Mouse (Mus musculus) embryonic facial prominence, embryonic 14.5 days (tissue): ENCODE measurements at regions not wholly inside any gene's neighbourhood (a gene's known extent, or its start where the extent isn't known, plus 50 kb on each side); places are given as distances from the start of the nearest gene placed in this dataset.

Source experiments
- ATAC-seq: fragments of 200-750 bp; cut with Nextera tagmentation; 2 replicates; pipeline ENCODE4 v1.8.0; 2017; ENCODE audit warnings: low read depth, moderate number of reproducible peaks, moderate TSS enrichment
- DNase-seq: peaks from one replicate; pipeline ENCODE4 v3.0.0-alpha.2; 2015; ENCODE audit warnings: low spot score
- H3K27ac ChIP-seq: fragments of 300-500 bp; sonication (generic); replicated peaks from 2 replicates; pipeline ENCODE4 v1.5.1; 2014; ENCODE audit warnings: low read depth, mild to moderate bottlenecking, low read length, moderate library complexity
- H3K27me3 ChIP-seq: fragments of 300-500 bp; sonication (generic); replicated peaks from 2 replicates; pipeline ENCODE4 v1.6.1; 2014; ENCODE audit warnings: low read length; ENCODE audit not compliant: control insufficient read depth, insufficient read depth
- H3K36me3 ChIP-seq: fragments of 300-500 bp; sonication (generic); 2 replicates; pipeline ENCODE4 v1.6.1; 2014; ENCODE audit warnings: low read length, mixed read lengths; ENCODE audit not compliant: control insufficient read depth, insufficient read depth
- H3K4me1 ChIP-seq: fragments of 300-500 bp; sonication (generic); 2 replicates; pipeline ENCODE4 v1.6.1; 2014; ENCODE audit warnings: antibody characterized with exemption, low read length; ENCODE audit not compliant: control insufficient read depth, insufficient read depth
- H3K4me2 ChIP-seq: fragments of 300-500 bp; sonication (generic); 2 replicates; pipeline ENCODE4 v1.6.1; 2014; ENCODE audit warnings: low read depth, mild to moderate bottlenecking, low read length, moderate library complexity, mixed read lengths
- H3K4me3 ChIP-seq: fragments of 300-500 bp; sonication (generic); 2 replicates; pipeline ENCODE4 v1.5.1; 2014; ENCODE audit warnings: low read depth, mild to moderate bottlenecking, low read length
- H3K9ac ChIP-seq: fragments of 300-500 bp; sonication (generic); 2 replicates; pipeline ENCODE4 v1.6.1; 2014; ENCODE audit warnings: low read depth, mild to moderate bottlenecking, low read length, moderate library complexity, mixed read lengths
- H3K9me3 ChIP-seq: fragments of 300-500 bp; sonication (generic); 2 replicates; pipeline ENCODE4 v1.6.1; 2016; ENCODE audit warnings: low read length; ENCODE audit not compliant: control insufficient read depth
- WGBS: fragments of 180-500 bp; shearing (Covaris S2); extraction: QIAGEN DNeasy Blood & Tissue Kit; methylation state at CpG from one replicate; pipeline ENCODE4 v1.1.7; 2014; 5-methylcytosine and 5-hydroxymethylcytosine counted together

DNA sequence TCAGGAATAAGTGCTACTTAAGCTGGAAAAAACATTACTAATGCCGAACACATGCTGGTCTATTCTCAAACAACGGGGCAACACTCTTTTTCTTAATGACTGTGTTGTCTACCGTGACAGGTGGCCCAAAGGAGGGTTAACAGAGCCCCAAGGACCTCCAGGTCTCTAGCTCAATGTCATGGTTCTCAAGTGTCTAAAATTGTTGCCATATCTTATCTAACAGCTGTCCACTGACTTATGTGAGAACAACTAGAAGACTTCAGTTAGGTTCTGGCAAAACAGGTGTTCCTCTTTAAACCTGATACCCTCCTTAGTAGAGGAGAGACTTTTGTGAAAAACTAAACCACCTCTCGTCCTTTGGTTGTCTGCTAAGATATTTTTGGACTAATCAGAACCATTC, 257.4 kb upstream of the Tbl1xr1 start:
- Histone ChIP-seq H3K9me3 (no peaks in the 10 kb centered on the region), H3K27ac (no peak overlapping the region), H3K36me3 (no peaks in the 10 kb centered on the region), H3K4me2 (no peak overlapping the region), H3K4me1 (peaks cover 26% of the 10 kb centered on the region), H3K9ac (no peak overlapping the region), H3K27me3 (no peaks in the 10 kb centered on the region), H3K4me3 (no peak overlapping the region)
- ATAC-seq (peak; percentile 53; the same call in 1 of the 2 replicates), DNase-seq (peak; percentile 72)
- WGBS = 37% methylated on average over 4 of the region's 4 CpGs

GRCm38 (mm10) chr3:21820051-21820598, 256.3 kb upstream of the Tbl1xr1 start:
- peaks cover 26% of the 10 kb centered on the region for H3K4me1 ChIP-seq
- no peak overlapping the region for H3K4me3 ChIP-seq
- H3K4me2 ChIP-seq = no peak overlapping the region
- H3K27ac ChIP-seq = no peak overlapping the region
- H3K36me3 ChIP-seq = no peaks in the 10 kb centered on the region
- ATAC-seq (peak; percentile 44; the same call in 1 of the 2 replicates), DNase-seq (peak; percentile 86)
- H3K9me3 ChIP-seq = no peaks in the 10 kb centered on the region
- H3K9ac ChIP-seq = no peak overlapping the region
- no peaks in the 10 kb centered on the region for H3K27me3 ChIP-seq
- WGBS = 25% methylated on average over 3 of the region's 3 CpGs

DNA sequence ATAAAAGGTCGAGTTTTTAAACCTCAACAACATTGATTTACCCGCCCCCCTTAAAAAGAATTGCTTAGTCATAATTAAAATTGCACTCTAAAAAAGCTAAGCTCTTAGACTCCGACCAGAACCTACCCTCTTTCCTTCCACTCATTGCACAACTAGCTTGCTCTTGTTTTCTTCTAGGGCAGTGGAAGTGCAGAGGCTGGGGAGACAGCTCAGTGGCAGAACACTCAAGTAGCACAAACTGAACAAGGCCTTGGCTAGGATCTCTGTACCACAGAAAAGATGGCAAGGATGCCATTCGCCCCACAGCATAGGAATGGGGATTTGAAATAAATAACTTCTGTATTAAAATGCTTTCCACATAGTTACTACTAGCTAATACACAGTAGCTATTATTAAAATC, 253.8 kb upstream of the Tbl1xr1 start:
- WGBS = 78% methylated on average over 4 of the region's 4 CpGs
- ATAC-seq = no peak

DNA sequence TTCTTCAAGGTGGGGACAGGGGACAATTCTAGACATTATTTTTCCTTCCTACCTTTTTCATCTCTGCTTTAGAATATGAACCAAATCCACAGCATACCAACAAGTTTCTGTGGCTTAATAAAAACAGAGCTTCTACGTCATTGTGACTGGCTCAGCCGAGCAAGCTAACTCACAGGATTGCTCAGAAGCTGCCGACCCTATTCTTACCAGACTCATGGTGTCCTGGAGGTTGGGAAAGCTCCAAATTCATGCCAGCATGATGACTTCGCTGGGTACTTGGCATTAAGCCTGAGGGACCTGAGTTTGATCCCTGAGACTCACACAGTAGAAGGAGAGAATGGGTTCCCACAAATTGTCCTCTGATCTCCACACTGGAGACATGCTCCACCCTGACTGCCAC, 253.1 kb upstream of the Tbl1xr1 start:
- H3K9me3 ChIP-seq = no peaks in the 10 kb centered on the region
- H3K4me2 ChIP-seq = no peak overlapping the region
- H3K9ac ChIP-seq = no peak overlapping the region
- no peak for DNase-seq
- peaks cover 23% of the 10 kb centered on the region for H3K4me1 ChIP-seq
- H3K4me3 ChIP-seq = no peak overlapping the region
- no peak overlapping the region for H3K27ac ChIP-seq
- 72% methylated on average over 4 of the region's 4 CpGs for WGBS
- no peaks in the 10 kb centered on the region for H3K27me3 ChIP-seq
- H3K36me3 ChIP-seq = no peaks in the 10 kb centered on the region
- no peak for ATAC-seq

More for the DNA sequence above, 253.8 kb upstream of the Tbl1xr1 start:
- Histone ChIP-seq H3K4me3 (no peak overlapping the region), H3K27ac (no peak overlapping the region), H3K9me3 (no peaks in the 10 kb centered on the region), H3K27me3 (no peaks in the 10 kb centered on the region), H3K4me2 (no peak overlapping the region), H3K9ac (no peak overlapping the region), H3K4me1 (peaks cover 23% of the 10 kb centered on the region), H3K36me3 (no peaks in the 10 kb centered on the region)
- DNase-seq = no peak

- no peak for DNase-seq
Measured at GRCm38 (mm10) chr3:21824101-21824880, 252.2 kb upstream of the Tbl1xr1 start.

DNA sequence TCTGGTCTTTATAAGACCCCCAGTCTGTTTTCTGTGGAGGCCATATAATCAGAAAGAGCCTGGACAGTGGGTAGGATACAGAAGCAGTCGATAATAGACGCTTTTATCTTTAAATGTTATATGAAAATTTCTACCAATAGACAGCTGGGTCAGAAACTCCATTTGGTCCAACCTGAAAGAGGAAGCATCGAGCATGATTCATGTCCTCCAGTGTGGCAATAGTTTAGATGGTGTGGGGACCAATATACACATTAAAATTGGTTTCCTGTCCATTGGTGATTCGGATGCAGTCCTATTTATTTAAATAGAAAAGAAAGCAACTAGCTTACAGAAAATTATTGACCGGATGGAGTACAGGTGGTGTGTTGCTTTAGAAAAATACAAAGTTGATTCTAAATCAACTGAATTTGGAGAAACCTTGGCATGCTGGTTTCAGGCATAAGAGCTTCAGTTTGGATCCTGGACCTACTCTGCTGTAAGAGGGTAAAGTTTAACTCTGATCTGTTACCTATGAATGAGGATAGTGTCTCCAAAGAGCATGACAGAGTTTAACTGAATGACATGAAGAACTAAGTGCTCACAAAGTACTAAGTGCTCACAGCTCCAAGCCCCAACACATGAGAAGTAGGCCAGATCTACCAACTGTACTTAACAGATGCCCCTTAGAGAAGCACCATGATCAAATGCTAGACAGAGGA, 251.4 kb upstream of the Tbl1xr1 start:
- Histone ChIP-seq H3K4me2 (no peak overlapping the region), H3K27ac (no peak overlapping the region), H3K4me3 (no peak overlapping the region), H3K4me1 (peaks cover 12% of the 10 kb centered on the region), H3K27me3 (no peaks in the 10 kb centered on the region), H3K9me3 (no peaks in the 10 kb centered on the region), H3K9ac (no peak overlapping the region), H3K36me3 (no peaks in the 10 kb centered on the region)
- ATAC-seq (no peak), DNase-seq (no peak)
- WGBS = 89% methylated on average over 5 of the region's 5 CpGs

More at GRCm38 (mm10) chr3:21824101-21824880, 252.2 kb upstream of the Tbl1xr1 start:
- H3K4me2 ChIP-seq = no peak overlapping the region
- no peak overlapping the region for H3K4me3 ChIP-seq
- H3K9ac ChIP-seq = no peak overlapping the region
- H3K36me3 ChIP-seq = no peaks in the 10 kb centered on the region
- H3K27ac ChIP-seq = no peak overlapping the region
- H3K9me3 ChIP-seq = no peaks in the 10 kb centered on the region
- H3K4me1 ChIP-seq = peaks cover 19% of the 10 kb centered on the region
- no peak for ATAC-seq
- no peaks in the 10 kb centered on the region for H3K27me3 ChIP-seq
- 54% methylated on average over 8 of the region's 8 CpGs for WGBS

DNA sequence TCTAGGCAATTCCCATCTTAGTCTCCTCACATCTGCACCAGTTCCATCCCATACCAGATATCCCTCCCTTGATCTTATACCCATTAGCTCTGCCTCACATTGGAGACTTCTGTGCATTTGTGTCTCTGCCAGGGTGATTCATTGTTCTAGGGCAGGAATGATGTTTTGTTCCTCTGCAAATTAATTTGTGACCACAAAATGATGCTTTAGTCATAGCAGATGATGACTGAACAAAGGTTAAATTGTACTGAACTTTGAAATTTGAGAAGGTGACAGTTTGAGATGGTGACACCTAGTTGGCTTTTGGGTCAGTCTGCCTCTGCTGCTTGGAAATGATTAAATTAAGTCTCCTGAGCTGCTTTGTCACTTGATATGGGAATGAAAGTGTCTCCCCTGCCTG, 248.8 kb upstream of the Tbl1xr1 start:
- Histone ChIP-seq H3K27me3 (no peaks in the 10 kb centered on the region), H3K4me3 (no peak overlapping the region), H3K27ac (no peak overlapping the region), H3K9ac (no peak overlapping the region), H3K4me1 (0 out of 2 replicates have a peak, but pooled peaks cover 4% of the 10 kb centered on the region), H3K4me2 (no peak overlapping the region), H3K9me3 (no peaks in the 10 kb centered on the region), H3K36me3 (no peaks in the 10 kb centered on the region)
- ATAC-seq = no peak
- DNase-seq = no peak

- 90% methylated on average over 12 of the region's 12 CpGs for WGBS
Measured at GRCm38 (mm10) chr3:21833111-21833510, 243.3 kb upstream of the Tbl1xr1 start.

More at GRCm38 (mm10) chr3:21833111-21833510, 243.3 kb upstream of the Tbl1xr1 start:
- no peak for DNase-seq
- Histone ChIP-seq H3K9me3 (no peaks in the 10 kb centered on the region), H3K9ac (no peak overlapping the region), H3K4me2 (no peak overlapping the region), H3K27ac (no peak overlapping the region), H3K4me1 (no peaks in the 10 kb centered on the region), H3K4me3 (no peak overlapping the region), H3K36me3 (no peaks in the 10 kb centered on the region), H3K27me3 (no peaks in the 10 kb centered on the region)
- ATAC-seq = no peak
